Mouse (Mus musculus) leukemia stem cell, adult 10-12 weeks (primary cell): Measurements from ENCODE around the gene Mapk8ip2. TPM values are rescaled to one million over a fixed set of nuclear protein-coding genes. Genes with fewer than 3 reads are reported as not detected.

ENCODE experiments used
- polyA plus RNA-seq: library from polyadenylated mRNA; stranded (reverse); fragments of >175 nt; gene quantifications from 2 replicates; pipeline ENCODE4 v1.2.3, GENCODE M21; 2012; ENCODE audit warnings: low replicate concordance

The Mapk8ip2 gene
- 0.06 and 0.08 TPM in 2 replicates for polyA plus RNA-seq

GRCm38 (mm10) chr15:89453865-89454478, at the start of gene Mapk8ip2:
Gene Mapk8ip2 (plus strand): TSS chr15:89453913.

DNA sequence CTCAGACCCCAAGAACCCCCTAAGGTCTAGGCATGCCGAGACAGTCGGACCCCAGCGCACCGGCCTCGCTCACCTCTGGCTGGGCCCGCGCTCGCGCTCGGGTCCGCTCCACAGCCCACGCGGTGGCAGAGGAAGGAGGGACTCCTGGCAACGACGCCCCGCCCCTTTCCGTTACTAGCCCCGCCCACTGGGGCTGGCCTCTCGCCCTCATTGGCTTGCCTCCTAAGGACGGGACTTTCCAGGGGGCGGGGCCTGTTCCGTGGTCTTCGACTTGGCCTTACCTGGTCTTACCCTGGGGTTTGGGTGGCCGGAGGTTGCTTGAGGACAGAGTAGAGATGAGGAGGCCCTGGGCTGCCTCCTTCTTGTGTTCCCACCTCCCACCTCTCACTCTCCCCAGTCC, 43.6 kb upstream of the Mapk8ip2 start, which contains the start of gene Syce3:
TSS of gene Syce3 (minus strand) at position 386 of the 400 bp plus-strand sequence.

DNA sequence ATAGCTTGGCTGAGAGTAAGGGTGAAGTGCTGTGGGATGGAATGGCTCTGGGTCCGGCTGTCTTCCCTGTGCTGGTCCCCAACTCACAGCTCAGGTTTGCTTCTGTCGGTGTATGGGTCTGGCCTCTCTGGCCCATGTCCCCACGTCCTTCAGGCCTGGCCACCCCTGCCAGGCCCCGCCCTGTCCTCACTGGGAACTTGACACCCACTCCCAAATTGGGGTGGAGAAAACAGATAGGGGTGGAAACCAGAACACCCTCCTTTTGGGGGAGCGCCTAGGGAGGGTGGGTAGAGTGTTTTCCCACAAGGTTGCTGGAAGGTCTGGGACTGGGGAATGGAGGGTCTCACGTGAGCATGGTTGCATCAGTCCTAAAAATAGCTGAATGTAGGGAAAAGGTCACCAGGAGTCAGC, 28.0 kb upstream of the Mapk8ip2 start, which contains the start of gene Cpt1b:
TSS of gene Cpt1b (minus strand) at position 153 of the 411 bp plus-strand sequence.

GRCm38 (mm10) chr15:89429352-89430221, 24.1 kb upstream of the Mapk8ip2 start, which contains the start of the genes C730034F03Rik, Gm44502 and Chkb:
Gene C730034F03Rik (plus strand): TSS chr15:89429589.
Gene Gm44502 (minus strand): TSS chr15:89429696.
Gene Chkb (minus strand): TSS chr15:89429908.

DNA sequence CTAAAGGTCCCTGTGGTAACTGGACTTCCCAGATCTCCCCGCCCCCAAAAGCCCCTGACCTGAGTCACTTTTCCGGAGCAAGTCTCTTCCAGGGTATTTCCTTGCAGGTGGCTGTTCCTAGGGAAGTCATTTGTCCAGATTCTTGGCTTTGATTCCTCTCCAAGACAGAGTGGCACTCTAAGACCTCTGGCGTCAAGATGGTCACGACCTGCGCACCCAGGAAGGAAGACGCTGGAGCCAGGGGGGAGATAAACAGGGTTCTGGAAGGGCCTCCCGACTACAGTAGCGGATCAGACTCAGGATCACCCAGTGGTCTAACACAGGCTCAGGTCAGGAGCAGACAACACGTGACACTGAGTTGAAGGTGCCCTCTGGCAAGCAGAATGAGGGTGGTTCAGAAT, 23.4 kb downstream of the Mapk8ip2 start, which contains the start of gene Arsa:
TSS of gene Arsa (minus strand) at position 335 of the 401 bp plus-strand sequence.

GRCm38 (mm10) chr15:89498961-89499688, 45.4 kb downstream of the Mapk8ip2 start, which contains the start of gene Shank3:
Gene Shank3 (plus strand): TSS chr15:89499623.

Other genes with a start within 250 kb of the Mapk8ip2 start
- gene Ppp6r2, start 242.4 kb upstream of the Mapk8ip2 start, polyA plus RNA-seq: 171 and 186 TPM in 2 replicates
- 168 and 221 TPM in 2 replicates for gene Sbf1, start 138.6 kb upstream of the Mapk8ip2 start, polyA plus RNA-seq
- gene Adm2, start 131.2 kb upstream of the Mapk8ip2 start, polyA plus RNA-seq: 1.4 and 3.0 TPM in 2 replicates
- gene Miox, start 119.5 kb upstream of the Mapk8ip2 start, polyA plus RNA-seq: not detected in 2 replicates
- gene Lmf2, start 98.3 kb upstream of the Mapk8ip2 start, polyA plus RNA-seq: 132 and 236 TPM in 2 replicates
- 68.2 and 73.5 TPM in 2 replicates for gene Ncaph2, start 98.2 kb upstream of the Mapk8ip2 start, polyA plus RNA-seq
- gene Sco2, start 80.1 kb upstream of the Mapk8ip2 start, polyA plus RNA-seq: 58.1 and 67.7 TPM in 2 replicates
- 0.77 and 1.5 TPM in 2 replicates for gene Tymp, start 76.9 kb upstream of the Mapk8ip2 start, polyA plus RNA-seq
- gene Odf3b, start 74.6 kb upstream of the Mapk8ip2 start, polyA plus RNA-seq: 7.8 and 10.0 TPM in 2 replicates
- not detected in 2 replicates for gene Klhdc7b, start 69.0 kb upstream of the Mapk8ip2 start, polyA plus RNA-seq
- gene Syce3, start 43.4 kb upstream of the Mapk8ip2 start, polyA plus RNA-seq: not detected in 2 replicates
- gene Cpt1b, start 28.1 kb upstream of the Mapk8ip2 start, polyA plus RNA-seq: 1.4 and 4.2 TPM in 2 replicates
- 0.18 TPM in 1 of 2 replicates, not detected in the other for gene C730034F03Rik, start 24.3 kb upstream of the Mapk8ip2 start, polyA plus RNA-seq
- 0.88 and 3.0 TPM in 2 replicates for gene Gm44502, start 24.2 kb upstream of the Mapk8ip2 start, polyA plus RNA-seq
- 40.6 and 121 TPM in 2 replicates for gene Chkb, start 24.0 kb upstream of the Mapk8ip2 start, polyA plus RNA-seq
- gene Arsa, start 23.5 kb downstream of the Mapk8ip2 start, polyA plus RNA-seq: 25.4 and 44.2 TPM in 2 replicates
- gene Shank3, start 45.7 kb downstream of the Mapk8ip2 start, polyA plus RNA-seq: 72.7 and 76.4 TPM in 2 replicates
- gene Acr, start 114.4 kb downstream of the Mapk8ip2 start, polyA plus RNA-seq: 1.0 TPM in 1 of 2 replicates, not detected in the other
- gene Rabl2, start 138.0 kb downstream of the Mapk8ip2 start, polyA plus RNA-seq: 2.5 and 13.0 TPM in 2 replicates